Mouse (Mus musculus): ENCODE measurements around the gene Dnajc1. TPM values are rescaled to one million over a fixed set of nuclear protein-coding genes. Genes with fewer than 3 reads are reported as not detected.

Gene Dnajc1
- total RNA-seq, 1 experiment = 16.4 TPM

- H3K9ac ChIP-seq (ENCODE audit: insufficient read depth, low read depth, low read length, poor library complexity, severe bottlenecking) = no peak overlapping the region
- no peaks in the 10 kb centered on the region for H3K4me1 ChIP-seq (ENCODE audit: control insufficient read depth in 2 of 2, insufficient read depth in 2 of 2, low read length in 2 of 2, poor library complexity in 1 of 2)
- in situ Hi-C loops (cut with MboI; ENCODE audit: low sequenced_read_pairs in 2 of 2, unreplicated experiment in 2 of 2) = no loop called here
- no peak for DNase-seq (ENCODE audit: low read depth, low spot score)
- H3K4me3 ChIP-seq (ENCODE audit: insufficient read depth in 1 of 2, low read depth in 1 of 2, low read length in 2 of 2, poor library complexity in 1 of 2, severe bottlenecking in 1 of 2) = no peak overlapping the region
- no peaks in the 10 kb centered on the region for H3K36me3 ChIP-seq (ENCODE audit: control insufficient read depth, insufficient read depth, low read length, poor library complexity, severe bottlenecking)
- no peak for TF ChIP-seq ZNF384 (IDR thresholded peaks at IDR 0.05; ENCODE audit: low read depth, low read length)
- TF ChIP-seq CHD2 (IDR thresholded peaks at IDR 0.05; ENCODE audit: low read depth, low read length) = no peak
- no peak for TF ChIP-seq HCFC1 (IDR thresholded peaks at IDR 0.05; ENCODE audit: borderline replicate concordance, insufficient read depth, low read length)
- no peak for TF ChIP-seq ZC3H11A (IDR thresholded peaks at IDR 0.05; ENCODE audit: borderline replicate concordance, low read depth, low read length)
- TF ChIP-seq MAFK (IDR thresholded peaks at IDR 0.05; ENCODE audit: insufficient read depth, low read depth, low read length) = no peak
- no peak overlapping the region for H3K27ac ChIP-seq (ENCODE audit: insufficient read depth, low read depth, low read length, poor library complexity, severe bottlenecking)
- H3K9me3 ChIP-seq (ENCODE audit: control insufficient read depth, insufficient read depth, low read depth, low read length) = 0 out of 2 replicates have a peak, but pooled peaks cover 2% of the 10 kb centered on the region
These were observed 40.0 kb downstream of the Dnajc1 start for GRCm38 (mm10) chr2:18352620-18353019.

- Histone ChIP-seq H3K4me3 (ENCODE audit: insufficient read depth in 1 of 2, low read depth in 1 of 2, low read length in 2 of 2, poor library complexity in 1 of 2, severe bottlenecking in 1 of 2) (no peak overlapping the region), H3K9me3 (ENCODE audit: control insufficient read depth, insufficient read depth, low read depth, low read length) (no peaks in the 10 kb centered on the region), H3K27ac (ENCODE audit: insufficient read depth, low read depth, low read length, poor library complexity, severe bottlenecking) (no peak overlapping the region), H3K9ac (ENCODE audit: insufficient read depth, low read depth, low read length, poor library complexity, severe bottlenecking) (no peak overlapping the region), H3K36me3 (ENCODE audit: control insufficient read depth, insufficient read depth, low read length, poor library complexity, severe bottlenecking) (no peaks in the 10 kb centered on the region), H3K4me1 (ENCODE audit: control insufficient read depth in 2 of 2, insufficient read depth in 2 of 2, low read length in 2 of 2, poor library complexity in 1 of 2) (no peaks in the 10 kb centered on the region)
- in situ Hi-C loops (cut with MboI; ENCODE audit: low sequenced_read_pairs in 2 of 2, unreplicated experiment in 2 of 2) = no loop called here
- peak; percentile 29 for DNase-seq (ENCODE audit: low read depth, low spot score)
- TF ChIP-seq CHD2 (IDR thresholded peaks at IDR 0.05; ENCODE audit: low read depth, low read length) (no peak), ZC3H11A (IDR thresholded peaks at IDR 0.05; ENCODE audit: borderline replicate concordance, low read depth, low read length) (0 out of 2 replicates have a peak, but pooled peaks have one; percentile 30), HCFC1 (IDR thresholded peaks at IDR 0.05; ENCODE audit: borderline replicate concordance, insufficient read depth, low read length) (no peak), ZNF384 (IDR thresholded peaks at IDR 0.05; ENCODE audit: low read depth, low read length) (no peak), MAFK (IDR thresholded peaks at IDR 0.05; ENCODE audit: insufficient read depth, low read depth, low read length) (no peak)
These were observed 49.2 kb downstream of the Dnajc1 start for GRCm38 (mm10) chr2:18343464-18343863.

DNA sequence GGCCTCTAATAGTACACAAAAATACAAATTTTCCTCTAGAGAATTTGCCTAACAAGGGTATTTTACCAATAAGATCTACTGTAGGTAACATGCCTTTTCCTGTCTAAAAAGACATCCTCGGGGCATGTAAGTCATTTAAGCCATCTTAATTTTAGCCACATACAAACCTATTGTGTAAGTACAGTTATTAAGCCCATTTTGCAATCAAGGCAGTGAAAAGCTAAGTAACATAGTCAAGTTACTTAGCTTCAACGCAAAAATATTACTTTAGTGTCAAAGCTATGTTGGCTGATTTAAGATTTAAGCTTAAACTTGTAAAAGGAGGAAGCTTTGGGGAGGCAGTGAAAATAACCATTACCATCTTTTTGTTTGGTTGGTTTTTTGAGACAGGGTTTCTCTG lies 74.0 kb downstream of the Dnajc1 start:
- H3K4me3 ChIP-seq (ENCODE audit: insufficient read depth in 1 of 2, low read depth in 1 of 2, low read length in 2 of 2, poor library complexity in 1 of 2, severe bottlenecking in 1 of 2) = no peak overlapping the region
- peaks cover 1% of the 10 kb centered on the region; the same call in 1 of the 2 replicates for H3K36me3 ChIP-seq (ENCODE audit: control insufficient read depth, insufficient read depth, low read length, poor library complexity, severe bottlenecking)
- H3K9me3 ChIP-seq (ENCODE audit: control insufficient read depth, insufficient read depth, low read depth, low read length) = peaks cover 8% of the 10 kb centered on the region; the same call in 1 of the 2 replicates
- TF ChIP-seq CHD2 (IDR thresholded peaks at IDR 0.05; ENCODE audit: low read depth, low read length) (no peak), MAFK (IDR thresholded peaks at IDR 0.05; ENCODE audit: insufficient read depth, low read depth, low read length) (no peak), ZNF384 (IDR thresholded peaks at IDR 0.05; ENCODE audit: low read depth, low read length) (no peak), ZC3H11A (IDR thresholded peaks at IDR 0.05; ENCODE audit: borderline replicate concordance, low read depth, low read length) (no peak), HCFC1 (IDR thresholded peaks at IDR 0.05; ENCODE audit: borderline replicate concordance, insufficient read depth, low read length) (no peak)
- no peak overlapping the region for H3K9ac ChIP-seq (ENCODE audit: insufficient read depth, low read depth, low read length, poor library complexity, severe bottlenecking)
- no peaks in the 10 kb centered on the region for H3K4me1 ChIP-seq (ENCODE audit: control insufficient read depth in 2 of 2, insufficient read depth in 2 of 2, low read length in 2 of 2, poor library complexity in 1 of 2)
- H3K27ac ChIP-seq (ENCODE audit: insufficient read depth, low read depth, low read length, poor library complexity, severe bottlenecking) = no peak overlapping the region
- in situ Hi-C loops (cut with MboI; ENCODE audit: low sequenced_read_pairs in 2 of 2, unreplicated experiment in 2 of 2) = no loop called here
- DNase-seq (ENCODE audit: low read depth, low spot score) = no peak

DNA sequence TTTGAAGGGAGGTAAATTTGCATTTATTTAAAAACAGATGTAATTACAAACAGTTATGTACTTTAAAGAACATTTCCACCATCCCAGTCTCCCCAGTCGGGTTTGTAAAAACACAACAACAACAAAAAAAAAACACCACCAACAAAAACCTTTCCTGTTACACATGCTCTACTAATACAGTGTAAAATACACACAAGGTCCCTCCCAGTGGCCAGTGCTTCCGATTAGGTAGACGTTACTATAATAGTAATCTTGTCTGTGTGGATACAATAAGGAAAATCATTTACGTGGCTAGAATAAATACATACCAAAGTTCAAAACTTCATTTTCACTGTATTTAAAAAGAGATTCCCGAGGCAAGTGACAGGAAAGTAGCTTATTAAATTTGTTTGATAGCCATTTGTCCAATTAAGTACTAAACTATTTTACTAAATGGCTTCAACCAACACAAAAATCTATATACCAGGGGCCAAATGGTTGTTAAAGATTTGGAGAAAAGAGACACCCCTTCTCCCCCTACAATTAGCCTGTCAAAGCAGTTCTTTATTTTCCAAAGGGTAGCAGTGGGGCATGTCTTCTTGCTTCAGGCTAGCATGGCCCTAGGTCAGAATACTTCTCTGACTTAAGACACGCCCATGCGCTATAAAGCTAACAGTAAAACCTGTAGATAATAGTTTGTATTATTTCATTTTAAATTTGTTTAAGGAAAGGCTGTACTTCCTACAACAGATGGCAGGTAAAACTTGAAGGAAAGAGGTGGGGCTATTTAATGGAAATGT lies 74.9 kb downstream of the Dnajc1 start:
- H3K9me3 ChIP-seq (ENCODE audit: control insufficient read depth, insufficient read depth, low read depth, low read length) = peaks cover 7% of the 10 kb centered on the region; the same call in 1 of the 2 replicates
- in situ Hi-C loops (cut with MboI; ENCODE audit: low sequenced_read_pairs in 2 of 2, unreplicated experiment in 2 of 2) = no loop called here
- peaks cover 1% of the 10 kb centered on the region; the same call in 1 of the 2 replicates for H3K36me3 ChIP-seq (ENCODE audit: control insufficient read depth, insufficient read depth, low read length, poor library complexity, severe bottlenecking)
- no peaks in the 10 kb centered on the region for H3K4me1 ChIP-seq (ENCODE audit: control insufficient read depth in 2 of 2, insufficient read depth in 2 of 2, low read length in 2 of 2, poor library complexity in 1 of 2)
- no peak for DNase-seq (ENCODE audit: low read depth, low spot score)
- H3K4me3 ChIP-seq (ENCODE audit: insufficient read depth in 1 of 2, low read depth in 1 of 2, low read length in 2 of 2, poor library complexity in 1 of 2, severe bottlenecking in 1 of 2) = no peak overlapping the region
- H3K9ac ChIP-seq (ENCODE audit: insufficient read depth, low read depth, low read length, poor library complexity, severe bottlenecking) = no peak overlapping the region
- TF ChIP-seq MAFK (IDR thresholded peaks at IDR 0.05; ENCODE audit: insufficient read depth, low read depth, low read length) (no peak), HCFC1 (IDR thresholded peaks at IDR 0.05; ENCODE audit: borderline replicate concordance, insufficient read depth, low read length) (no peak), ZNF384 (IDR thresholded peaks at IDR 0.05; ENCODE audit: low read depth, low read length) (no peak), ZC3H11A (IDR thresholded peaks at IDR 0.05; ENCODE audit: borderline replicate concordance, low read depth, low read length) (no peak)
- H3K27ac ChIP-seq (ENCODE audit: insufficient read depth, low read depth, low read length, poor library complexity, severe bottlenecking) = no peak overlapping the region

All from ES-E14 (cell line).